Mouse (Mus musculus) thymus, adult 2 months (tissue): ENCODE results near the gene Gm42906.

Experiments
- CTCF ChIP-seq: fragments of 200-500 bp; IDR thresholded peaks from 2 replicates; pipeline ENCODE4 v1.5.1; 2012; ENCODE audit warnings: mild to moderate bottlenecking, control low read depth, low read length, moderate library complexity, borderline replicate concordance; ENCODE audit not compliant: control insufficient read depth, poor library complexity, insufficient read depth; ENCODE audit errors: extremely low read depth
- POLR2A ChIP-seq: fragments of 200-500 bp; IDR thresholded peaks from 2 replicates; pipeline ENCODE4 v1.6.1; 2012; ENCODE audit warnings: mild to moderate bottlenecking, low read length, control low read depth, moderate library complexity; ENCODE audit not compliant: control insufficient read depth, poor library complexity, insufficient read depth; ENCODE audit errors: extremely low read depth

DNA sequence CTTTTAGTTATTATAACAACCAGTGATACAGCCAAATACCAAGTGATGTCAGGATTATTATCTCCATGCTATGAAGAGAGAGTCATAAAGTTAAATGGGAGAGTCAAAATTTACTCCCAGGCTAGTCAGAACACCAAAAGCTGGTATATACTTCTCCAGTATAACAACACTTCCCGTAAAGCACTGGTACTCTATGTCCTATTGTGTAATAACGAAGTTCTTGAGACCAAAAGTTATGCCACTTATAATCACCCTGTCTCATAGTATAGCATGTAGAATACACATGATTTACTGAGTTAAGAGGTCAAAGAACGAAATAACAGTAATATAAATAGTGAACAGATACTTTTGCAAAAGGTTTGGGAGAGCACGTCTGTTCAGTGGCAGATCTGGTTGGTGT is 222.9 kb downstream of the Gm42906 start:
- TF ChIP-seq CTCF = no peak
- TF ChIP-seq POLR2A = no peak
